Mouse (Mus musculus) kidney, postnatal 14 days (tissue): ENCODE data around the gene Zbtb8os.

ENCODE experiments used
- DNase-seq: peaks from one replicate; pipeline ENCODE4 v3.0.0; 2022; ENCODE audit warnings: mixed read lengths

The Zbtb8os gene

GRCm38 (mm10) chr4:129379805-129380204 lies 44.3 kb downstream of the Zbtb8os start:
- DNase-seq: no peak

GRCm38 (mm10) chr4:129381148-129381547 lies 45.7 kb downstream of the Zbtb8os start:
- DNase-seq: no peak

- DNase-seq: no peak
These were observed 46.5 kb downstream of the Zbtb8os start for GRCm38 (mm10) chr4:129382029-129382428.

GRCm38 (mm10) chr4:129382488-129382887 lies 47.0 kb downstream of the Zbtb8os start:
- peak; percentile 52 for DNase-seq

- DNase-seq: no peak
These were observed 48.1 kb downstream of the Zbtb8os start for GRCm38 (mm10) chr4:129383586-129383985.

- peak; percentile 72 for DNase-seq
These were observed 48.9 kb downstream of the Zbtb8os start for GRCm38 (mm10) chr4:129384440-129384839.

GRCm38 (mm10) chr4:129385685-129386084 lies 50.2 kb downstream of the Zbtb8os start:
- DNase-seq: no peak

- no peak for DNase-seq
These were observed 50.9 kb downstream of the Zbtb8os start for GRCm38 (mm10) chr4:129386269-129386946.

- no peak for DNase-seq
These were observed 51.5 kb downstream of the Zbtb8os start for GRCm38 (mm10) chr4:129386989-129387388.

GRCm38 (mm10) chr4:129388404-129388803 lies 52.9 kb downstream of the Zbtb8os start:
- no peak for DNase-seq

GRCm38 (mm10) chr4:129390216-129390743 lies 54.8 kb downstream of the Zbtb8os start:
- no peak for DNase-seq

- DNase-seq: no peak
These were observed 55.6 kb downstream of the Zbtb8os start for GRCm38 (mm10) chr4:129390936-129391557.

GRCm38 (mm10) chr4:129394089-129394870 lies 58.8 kb downstream of the Zbtb8os start:
- DNase-seq: no peak

GRCm38 (mm10) chr4:129396960-129397359 lies 61.5 kb downstream of the Zbtb8os start:
- DNase-seq: no peak

- no peak for DNase-seq
These were observed 64.3 kb downstream of the Zbtb8os start for GRCm38 (mm10) chr4:129399813-129400212.
